Mouse (Mus musculus): ENCODE data around the gene Crbn. TPM values are rescaled to one million over a fixed set of nuclear protein-coding genes. Genes with fewer than 3 reads are reported as not detected.

The Crbn gene
- total RNA-seq (2014; fragmentation: Nextera tagmentation) (21.6 and 23.9 TPM in 2 replicates), total RNA-seq (2017) (46.5 and 68.8 TPM in 2 replicates)

GRCm38 (mm10) chr6:106799333-106800226, at the start of gene Crbn:
Crbn (minus strand) TSS chr6:106800077.
- peak; percentile 91 for ATAC-seq (replicated peaks; ENCODE audit: low FRiP score, low TSS enrichment, poor library complexity, severe bottlenecking)

- no peak for ATAC-seq (replicated peaks; ENCODE audit: low FRiP score, low TSS enrichment, poor library complexity, severe bottlenecking)
Observed at GRCm38 (mm10) chr6:106840181-106840580, 40.3 kb upstream of the Crbn start.

- no peak for ATAC-seq (replicated peaks; ENCODE audit: low FRiP score, low TSS enrichment, poor library complexity, severe bottlenecking)
Observed at GRCm38 (mm10) chr6:106838053-106838452, 38.2 kb upstream of the Crbn start.

GRCm38 (mm10) chr6:106835316-106835715, 35.4 kb upstream of the Crbn start:
- no peak for ATAC-seq (replicated peaks; ENCODE audit: low FRiP score, low TSS enrichment, poor library complexity, severe bottlenecking)

GRCm38 (mm10) chr6:106822329-106822728, 22.5 kb upstream of the Crbn start:
- ATAC-seq (replicated peaks; ENCODE audit: low FRiP score, low TSS enrichment, poor library complexity, severe bottlenecking) = no peak

- ATAC-seq (replicated peaks; ENCODE audit: low FRiP score, low TSS enrichment, poor library complexity, severe bottlenecking) = no peak
Observed at GRCm38 (mm10) chr6:106820566-106820965, 20.7 kb upstream of the Crbn start.

- ATAC-seq (replicated peaks; ENCODE audit: low FRiP score, low TSS enrichment, poor library complexity, severe bottlenecking) = no peak
Observed at GRCm38 (mm10) chr6:106819906-106820305, 20.0 kb upstream of the Crbn start.

GRCm38 (mm10) chr6:106819246-106819645, 19.4 kb upstream of the Crbn start:
- ATAC-seq (replicated peaks; ENCODE audit: low FRiP score, low TSS enrichment, poor library complexity, severe bottlenecking) = no peak

- no peak for ATAC-seq (replicated peaks; ENCODE audit: low FRiP score, low TSS enrichment, poor library complexity, severe bottlenecking)
Observed at GRCm38 (mm10) chr6:106810686-106811085, 10.8 kb upstream of the Crbn start.

- no peak for ATAC-seq (replicated peaks; ENCODE audit: low FRiP score, low TSS enrichment, poor library complexity, severe bottlenecking)
Observed at GRCm38 (mm10) chr6:106809161-106809560, 9.3 kb upstream of the Crbn start.

GRCm38 (mm10) chr6:106804904-106805303, 5.0 kb upstream of the Crbn start:
- ATAC-seq (replicated peaks; ENCODE audit: low FRiP score, low TSS enrichment, poor library complexity, severe bottlenecking) = peak; percentile 82

- ATAC-seq (replicated peaks; ENCODE audit: low FRiP score, low TSS enrichment, poor library complexity, severe bottlenecking) = no peak
Observed at GRCm38 (mm10) chr6:106800227-106800557, 315 bp upstream of the Crbn start.

- peak; percentile 39 for ATAC-seq (replicated peaks; ENCODE audit: low FRiP score, low TSS enrichment, poor library complexity, severe bottlenecking)
Observed at GRCm38 (mm10) chr6:106794094-106794814, 5.6 kb downstream of the Crbn start.

- ATAC-seq (replicated peaks; ENCODE audit: low FRiP score, low TSS enrichment, poor library complexity, severe bottlenecking) = no peak
Observed at GRCm38 (mm10) chr6:106793621-106794020, 6.3 kb downstream of the Crbn start.

- ATAC-seq (replicated peaks; ENCODE audit: low FRiP score, low TSS enrichment, poor library complexity, severe bottlenecking) = no peak
Observed at GRCm38 (mm10) chr6:106793088-106793487, 6.8 kb downstream of the Crbn start.

GRCm38 (mm10) chr6:106792486-106792885, 7.4 kb downstream of the Crbn start:
- ATAC-seq (replicated peaks; ENCODE audit: low FRiP score, low TSS enrichment, poor library complexity, severe bottlenecking) = no peak

- no peak for ATAC-seq (replicated peaks; ENCODE audit: low FRiP score, low TSS enrichment, poor library complexity, severe bottlenecking)
Observed at GRCm38 (mm10) chr6:106791429-106791828, 8.4 kb downstream of the Crbn start.

GRCm38 (mm10) chr6:106787138-106787537, 12.7 kb downstream of the Crbn start:
- no peak for ATAC-seq (replicated peaks; ENCODE audit: low FRiP score, low TSS enrichment, poor library complexity, severe bottlenecking)

GRCm38 (mm10) chr6:106770046-106770445, 29.8 kb downstream of the Crbn start:
- no peak for ATAC-seq (replicated peaks; ENCODE audit: low FRiP score, low TSS enrichment, poor library complexity, severe bottlenecking)

GRCm38 (mm10) chr6:106769290-106769866, 30.5 kb downstream of the Crbn start:
- peak; percentile 74 for ATAC-seq (replicated peaks; ENCODE audit: low FRiP score, low TSS enrichment, poor library complexity, severe bottlenecking)
